Mouse (Mus musculus) forebrain, embryonic 12.5 days (tissue): Measurements from ENCODE around the gene Rab15. TPM values are rescaled to one million over a fixed set of nuclear protein-coding genes. Genes with fewer than 3 reads are reported as not detected.

Experiments
- ATAC-seq: fragments of 200-750 bp; cut with Nextera tagmentation; 2 replicates; pipeline ENCODE4 v1.8.0; 2017; ENCODE audit warnings: moderate TSS enrichment; ENCODE audit not compliant: low FRiP score
- H3K27ac ChIP-seq: fragments of 300-500 bp; sonication (generic); 2 replicates; pipeline ENCODE4 v1.5.1; 2016; ENCODE audit warnings: mild to moderate bottlenecking
- H3K27me3 ChIP-seq: fragments of 300-500 bp; sonication (generic); 2 replicates; pipeline ENCODE4 v1.6.1; 2016; ENCODE audit warnings: mild to moderate bottlenecking
- H3K36me3 ChIP-seq: fragments of 300-500 bp; sonication (generic); replicated peaks from 2 replicates; pipeline ENCODE4 v1.6.1; 2016; ENCODE audit warnings: mild to moderate bottlenecking
- H3K4me1 ChIP-seq: fragments of 300-500 bp; sonication (generic); 2 replicates; pipeline ENCODE4 v1.6.1; 2016
- H3K4me2 ChIP-seq: fragments of 300-500 bp; sonication (generic); 2 replicates; pipeline ENCODE4 v1.6.1; 2016; ENCODE audit warnings: mild to moderate bottlenecking, moderate library complexity
- H3K4me3 ChIP-seq: fragments of 300-500 bp; sonication (generic); replicated peaks from 2 replicates; pipeline ENCODE4 v1.5.1; 2016; ENCODE audit warnings: mild to moderate bottlenecking
- H3K9ac ChIP-seq: fragments of 300-500 bp; sonication (generic); 2 replicates; pipeline ENCODE4 v1.6.1; 2016; ENCODE audit warnings: mild to moderate bottlenecking
- H3K9me3 ChIP-seq: fragments of 300-500 bp; sonication (generic); 2 replicates; pipeline ENCODE4 v1.6.1; 2016
- WGBS: fragments of 180-500 bp; shearing (Covaris S2); methylation state at CpG from one replicate; pipeline ENCODE4 v1.1.7; 2016; 5-methylcytosine and 5-hydroxymethylcytosine counted together
- polyA plus RNA-seq: library from polyadenylated mRNA; unstranded; fragments of >200 nt; fragmentation: Nextera tagmentation; extraction: Ambion mirVana; gene quantifications from 2 replicates; pipeline ENCODE4 v1.2.1, GENCODE M21; 2016

Rab15 gene
- polyA plus RNA-seq, 1 experiment from 2014 or later: 11.8 TPM

DNA sequence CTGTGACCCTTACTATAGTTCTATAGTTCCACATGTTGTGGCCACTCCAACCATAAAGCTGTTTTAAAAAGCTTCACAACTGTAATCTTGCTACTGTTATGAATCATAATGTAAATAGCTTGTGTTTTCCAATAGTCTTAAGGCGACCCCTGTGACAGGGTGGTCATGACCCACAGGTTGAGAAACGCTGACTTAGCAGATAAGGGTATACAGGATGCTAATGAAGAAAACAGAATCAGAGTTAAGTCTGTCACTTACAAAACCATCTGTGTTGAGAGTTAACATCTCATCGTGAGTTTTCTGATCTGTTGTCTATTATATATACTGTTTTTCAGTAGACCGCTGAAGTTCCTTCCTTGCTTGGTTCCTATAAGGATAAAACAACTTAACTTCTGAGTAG is 16.6 kb upstream of the Rab15 start:
- Histone ChIP-seq H3K4me3 (no peak overlapping the region), H3K9me3 (no peaks in the 10 kb centered on the region), H3K4me1 (peaks cover 8% of the 10 kb centered on the region), H3K4me2 (no peak overlapping the region), H3K9ac (no peak overlapping the region), H3K36me3 (no peaks in the 10 kb centered on the region), H3K27me3 (peaks cover 4% of the 10 kb centered on the region; the same call in 1 of the 2 replicates), H3K27ac (no peak overlapping the region)
- ATAC-seq: no peak
- WGBS: 92% methylated on average over 4 of the region's 4 CpGs

DNA sequence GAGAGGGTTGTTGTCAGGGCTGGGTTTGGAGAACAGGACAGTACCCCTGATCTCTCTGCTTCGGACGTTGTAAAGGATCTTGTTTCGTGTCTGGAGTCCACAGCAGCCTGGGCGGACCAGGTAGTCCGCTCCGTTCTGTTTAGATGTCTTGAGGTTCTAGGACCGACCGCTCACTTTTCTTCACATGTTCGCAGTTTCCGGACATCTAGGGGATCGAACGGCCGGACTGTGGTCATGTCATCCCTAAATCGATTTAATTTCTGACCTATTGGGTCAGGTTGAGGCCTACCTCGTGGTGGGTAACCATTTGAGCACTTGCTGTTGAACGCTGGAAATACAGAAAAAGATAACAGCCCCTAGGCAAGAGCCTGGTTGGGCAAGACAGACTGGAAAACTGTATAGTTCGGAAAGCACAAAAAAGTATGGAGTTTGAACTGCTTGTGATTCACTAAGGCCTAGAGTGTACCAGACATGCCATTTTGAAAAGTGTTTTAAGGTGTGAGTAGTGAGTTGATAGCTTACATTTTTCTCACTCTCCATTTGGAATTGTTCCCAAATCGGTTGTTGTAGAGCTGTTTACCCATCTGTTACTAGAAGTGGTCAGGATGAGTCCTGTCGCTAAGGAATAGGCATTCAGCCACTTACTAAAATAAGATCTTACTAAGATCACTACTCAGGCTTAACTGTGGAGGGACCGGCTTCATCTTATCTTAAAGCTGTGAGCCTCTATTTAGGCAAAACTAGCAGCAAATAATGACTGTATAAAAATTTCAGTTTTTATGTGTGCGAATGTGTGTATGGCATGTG is 15.3 kb upstream of the Rab15 start:
- ATAC-seq: no peak; the same call in 1 of the 2 replicates
- Histone ChIP-seq H3K4me3 (peak overlapping the region; percentile 61), H3K9me3 (no peaks in the 10 kb centered on the region), H3K4me2 (peak overlapping the region; percentile 57), H3K36me3 (no peaks in the 10 kb centered on the region), H3K27ac (no peak overlapping the region), H3K27me3 (peaks cover 8% of the 10 kb centered on the region; the same call in 1 of the 2 replicates), H3K4me1 (peaks cover 8% of the 10 kb centered on the region), H3K9ac (peak overlapping the region; percentile 67)
- WGBS: 14% methylated on average over 21 of the region's 21 CpGs

GRCm38 (mm10) chr12:76837101-76837843 is 14.6 kb upstream of the Rab15 start:
- H3K36me3 ChIP-seq: no peaks in the 10 kb centered on the region
- H3K27ac ChIP-seq: no peak overlapping the region
- H3K4me2 ChIP-seq: peak overlapping the region; percentile 57
- peaks cover 9% of the 10 kb centered on the region; the same call in 1 of the 2 replicates for H3K27me3 ChIP-seq
- no peaks in the 10 kb centered on the region for H3K9me3 ChIP-seq
- peak overlapping the region; percentile 67 for H3K9ac ChIP-seq
- peak overlapping the region; percentile 61 for H3K4me3 ChIP-seq
- ATAC-seq: peak; percentile 99
- peaks cover 8% of the 10 kb centered on the region for H3K4me1 ChIP-seq
- under 1% methylated on average over 43 of the region's 43 CpGs for WGBS

- Histone ChIP-seq H3K4me2 (no peak overlapping the region), H3K36me3 (no peaks in the 10 kb centered on the region), H3K27me3 (peaks cover 9% of the 10 kb centered on the region; the same call in 1 of the 2 replicates), H3K4me1 (no peaks in the 10 kb centered on the region), H3K4me3 (no peak overlapping the region), H3K27ac (no peak overlapping the region), H3K9ac (no peak overlapping the region), H3K9me3 (no peaks in the 10 kb centered on the region)
- ATAC-seq: no peak
- WGBS: 6% methylated on average over 3 of the region's 3 CpGs
These were observed 10.0 kb upstream of the Rab15 start for GRCm38 (mm10) chr12:76832704-76833103.

- Histone ChIP-seq H3K36me3 (no peaks in the 10 kb centered on the region), H3K4me1 (peaks cover 19% of the 10 kb centered on the region), H3K9me3 (no peaks in the 10 kb centered on the region), H3K4me2 (no peak overlapping the region), H3K27ac (no peak overlapping the region), H3K27me3 (peaks cover 44% of the 10 kb centered on the region), H3K9ac (no peak overlapping the region), H3K4me3 (no peak overlapping the region)
- WGBS: 66% methylated on average over 4 of the region's 4 CpGs
- no peak for ATAC-seq
These were observed 2.6 kb upstream of the Rab15 start for GRCm38 (mm10) chr12:76825283-76825682.

GRCm38 (mm10) chr12:76822002-76822650 is 582 bp downstream of the Rab15 start:
- H3K36me3 ChIP-seq: no peaks in the 10 kb centered on the region
- H3K27ac ChIP-seq: peak overlapping the region; percentile 56; the same call in 1 of the 2 replicates
- H3K9me3 ChIP-seq: no peaks in the 10 kb centered on the region
- peaks cover 34% of the 10 kb centered on the region for H3K4me1 ChIP-seq
- H3K27me3 ChIP-seq: peaks cover 55% of the 10 kb centered on the region
- peak overlapping the region; percentile 90 for H3K4me2 ChIP-seq
- peak overlapping the region; percentile 69 for H3K4me3 ChIP-seq
- H3K9ac ChIP-seq: peak overlapping the region; percentile 75
- WGBS: under 1% methylated on average over 63 of the region's 66 CpGs
- ATAC-seq: peak; percentile 85

DNA sequence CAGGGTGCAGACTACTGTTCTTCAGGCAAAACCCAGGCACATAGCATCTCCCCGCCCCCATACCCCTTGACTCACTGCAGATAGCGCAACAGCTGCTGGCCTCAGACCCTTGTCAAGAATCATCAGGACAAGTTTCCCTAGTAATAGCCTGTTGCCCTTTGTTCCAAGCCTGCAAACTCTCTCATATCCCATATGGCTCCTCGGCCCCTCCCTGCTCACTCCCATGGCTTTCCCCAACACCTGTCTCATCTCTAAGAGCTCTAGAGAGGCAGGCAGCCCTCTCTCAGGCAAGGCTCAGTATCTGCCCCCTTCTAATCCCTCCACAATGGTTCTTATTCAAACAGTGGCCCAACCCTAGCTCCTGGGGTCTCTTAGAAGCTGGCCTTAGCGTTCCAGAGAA is 2.1 kb downstream of the Rab15 start:
- H3K4me3 ChIP-seq: no peak overlapping the region
- H3K27me3 ChIP-seq: peaks cover 66% of the 10 kb centered on the region
- no peak for ATAC-seq
- H3K4me2 ChIP-seq: peak overlapping the region; percentile 90; the same call in 1 of the 2 replicates
- no peaks in the 10 kb centered on the region for H3K9me3 ChIP-seq
- peaks cover 36% of the 10 kb centered on the region for H3K4me1 ChIP-seq
- H3K9ac ChIP-seq: no peak overlapping the region
- no peak overlapping the region for H3K27ac ChIP-seq
- no peaks in the 10 kb centered on the region for H3K36me3 ChIP-seq
- 40% methylated on average over 4 of the region's 4 CpGs for WGBS

DNA sequence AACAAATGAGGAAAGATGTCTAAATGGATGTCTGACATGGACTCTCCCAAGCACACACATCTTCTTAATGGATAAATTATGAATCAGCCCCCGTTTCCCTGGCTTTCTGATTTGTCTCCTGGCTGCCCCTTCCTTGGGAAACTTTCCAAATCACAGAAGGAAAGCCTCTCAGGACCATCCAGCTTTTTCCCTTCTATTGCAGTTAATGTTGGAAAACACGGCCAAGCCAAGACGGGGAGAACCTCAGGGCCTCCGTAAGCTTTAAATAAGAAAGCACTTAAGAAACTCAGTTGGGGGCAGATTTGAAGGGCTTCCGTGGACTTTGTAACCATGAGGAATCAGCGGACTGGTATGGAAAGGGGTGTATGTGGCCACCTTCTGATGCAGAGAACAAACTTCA is 2.9 kb downstream of the Rab15 start:
- H3K4me1 ChIP-seq: peaks cover 36% of the 10 kb centered on the region
- WGBS: 57% methylated on average over 6 of the region's 6 CpGs

DNA sequence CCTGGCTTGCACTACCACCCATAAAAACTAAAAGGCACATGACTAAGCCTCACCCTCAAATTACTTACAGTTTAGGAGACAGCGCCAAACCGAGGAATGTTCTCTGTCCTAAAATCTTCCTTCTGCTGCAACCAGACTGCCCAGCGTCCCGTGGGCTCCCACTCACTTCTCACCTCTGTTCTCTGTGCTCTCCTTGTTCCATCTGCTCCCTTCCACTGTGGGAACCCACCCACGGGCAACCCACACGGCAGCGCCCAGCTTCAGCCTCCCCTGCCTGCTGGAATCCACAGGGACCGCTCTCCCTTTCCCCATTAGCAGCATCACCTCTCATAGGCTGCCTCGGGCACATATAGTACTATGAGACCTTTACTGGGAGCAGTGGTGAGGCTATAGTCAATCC is 3.8 kb downstream of the Rab15 start:
- H3K9me3 ChIP-seq: no peaks in the 10 kb centered on the region
- no peak overlapping the region for H3K4me2 ChIP-seq
- peaks cover 36% of the 10 kb centered on the region for H3K4me1 ChIP-seq
- no peaks in the 10 kb centered on the region for H3K36me3 ChIP-seq
- peaks cover 53% of the 10 kb centered on the region for H3K27me3 ChIP-seq
- H3K9ac ChIP-seq: no peak overlapping the region
- WGBS: 88% methylated on average over 9 of the region's 9 CpGs
- ATAC-seq: no peak
- H3K27ac ChIP-seq: no peak overlapping the region
- no peak overlapping the region for H3K4me3 ChIP-seq

More for the DNA sequence above, 2.9 kb downstream of the Rab15 start:
- no peak overlapping the region for H3K4me2 ChIP-seq
- H3K27ac ChIP-seq: no peak overlapping the region
- peaks cover 58% of the 10 kb centered on the region for H3K27me3 ChIP-seq
- H3K4me3 ChIP-seq: no peak overlapping the region
- H3K9me3 ChIP-seq: no peaks in the 10 kb centered on the region
- no peak for ATAC-seq
- H3K36me3 ChIP-seq: no peaks in the 10 kb centered on the region
- no peak overlapping the region for H3K9ac ChIP-seq

DNA sequence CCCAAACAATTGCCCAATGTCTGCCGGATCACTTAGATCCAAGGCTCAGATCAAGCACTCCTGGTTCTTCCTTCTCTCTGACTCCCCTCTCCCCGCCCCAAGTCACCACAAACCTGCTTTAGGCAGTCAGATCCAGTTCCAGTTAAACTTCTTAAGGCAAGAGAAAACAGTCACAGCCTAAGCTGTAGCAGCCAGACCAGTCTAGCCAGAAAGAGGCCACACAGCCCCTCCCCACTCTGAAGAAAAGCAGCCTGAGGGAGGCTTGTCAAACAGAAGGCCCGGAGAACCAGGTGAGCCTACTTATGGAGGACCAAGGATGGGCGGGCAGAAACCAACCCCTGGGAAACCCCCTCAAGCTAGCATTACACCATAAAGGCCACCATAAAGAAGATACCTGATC is 4.6 kb downstream of the Rab15 start:
- peaks cover 36% of the 10 kb centered on the region for H3K4me1 ChIP-seq
- no peak overlapping the region for H3K27ac ChIP-seq
- ATAC-seq: no peak
- no peaks in the 10 kb centered on the region for H3K36me3 ChIP-seq
- 60% methylated on average over 4 of the region's 4 CpGs for WGBS
- no peaks in the 10 kb centered on the region for H3K9me3 ChIP-seq
- no peak overlapping the region for H3K9ac ChIP-seq
- H3K4me2 ChIP-seq: no peak overlapping the region
- peaks cover 46% of the 10 kb centered on the region for H3K27me3 ChIP-seq
- H3K4me3 ChIP-seq: no peak overlapping the region

DNA sequence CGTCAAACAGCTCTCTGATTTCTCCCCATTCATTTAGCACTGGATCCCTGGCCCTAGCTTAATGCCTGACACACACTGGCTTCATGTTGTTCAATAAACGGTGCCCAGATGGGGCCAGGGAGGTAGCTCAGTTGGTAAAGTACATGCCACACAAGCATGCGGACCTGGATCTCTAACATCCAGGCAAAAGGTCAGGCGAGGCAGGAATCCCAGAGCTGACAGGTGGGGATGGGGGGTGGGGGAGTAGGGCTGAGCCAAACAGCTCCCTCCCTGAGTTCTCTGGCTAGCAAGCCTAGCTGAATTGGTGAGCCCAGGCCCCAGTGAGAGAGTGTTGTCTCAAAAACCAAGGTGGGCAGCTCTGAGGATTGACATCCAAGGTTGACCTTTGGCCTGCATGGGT is 5.5 kb downstream of the Rab15 start:
- Histone ChIP-seq H3K4me2 (no peak overlapping the region), H3K9me3 (no peaks in the 10 kb centered on the region), H3K4me3 (no peak overlapping the region), H3K4me1 (peaks cover 33% of the 10 kb centered on the region), H3K27me3 (peaks cover 40% of the 10 kb centered on the region), H3K9ac (no peak overlapping the region), H3K27ac (no peak overlapping the region), H3K36me3 (no peaks in the 10 kb centered on the region)
- WGBS: 61% methylated on average over 4 of the region's 4 CpGs
- no peak for ATAC-seq

GRCm38 (mm10) chr12:76816720-76817119 is 6.0 kb downstream of the Rab15 start:
- H3K4me2 ChIP-seq: no peak overlapping the region
- peaks cover 32% of the 10 kb centered on the region for H3K4me1 ChIP-seq
- peaks cover 38% of the 10 kb centered on the region for H3K27me3 ChIP-seq
- H3K9me3 ChIP-seq: no peaks in the 10 kb centered on the region
- no peak for ATAC-seq
- no peaks in the 10 kb centered on the region for H3K36me3 ChIP-seq
- H3K4me3 ChIP-seq: no peak overlapping the region
- no peak overlapping the region for H3K27ac ChIP-seq
- no peak overlapping the region for H3K9ac ChIP-seq
- WGBS: 61% methylated on average over 4 of the region's 4 CpGs
